Mouse (Mus musculus) liver, embryonic 11.5 days (tissue): Measurements from ENCODE around the gene Rbbp4. TPM values are rescaled to one million over a fixed set of nuclear protein-coding genes. Genes with fewer than 3 reads are reported as not detected.
A peak's percentile ranks its signal among the peaks of the same experiment; 100 is the strongest.

ENCODE experiments used
- ATAC-seq: fragments of 200-750 bp; cut with Nextera tagmentation; replicated peaks from 2 replicates; pipeline ENCODE4 v1.8.0; 2017; ENCODE audit warnings: moderate number of reproducible peaks, mild to moderate bottlenecking, moderate TSS enrichment, moderate library complexity; ENCODE audit not compliant: low FRiP score
- DNase-seq: peaks from one replicate; pipeline ENCODE4 v3.0.0-alpha.2; 2017; ENCODE audit warnings: low spot score
- H3K27ac ChIP-seq: fragments of 300-500 bp; sonication (generic); 2 replicates; pipeline ENCODE4 v1.5.1; 2014; ENCODE audit warnings: mild to moderate bottlenecking, low read depth, low read length, control low read depth
- H3K27me3 ChIP-seq: fragments of 300-500 bp; sonication (generic); replicated peaks from 2 replicates; pipeline ENCODE4 v1.6.1; 2014; ENCODE audit warnings: low read length, mixed read lengths; ENCODE audit not compliant: control insufficient read depth, insufficient read depth
- H3K36me3 ChIP-seq: fragments of 300-500 bp; sonication (generic); 2 replicates; pipeline ENCODE4 v1.6.1; 2014; ENCODE audit warnings: mild to moderate bottlenecking, low read length, moderate library complexity, mixed read lengths; ENCODE audit not compliant: control insufficient read depth, insufficient read depth
- H3K4me1 ChIP-seq: fragments of 300-500 bp; sonication (generic); replicated peaks from 2 replicates; pipeline ENCODE4 v1.6.1; 2014; ENCODE audit warnings: low read length, mixed read lengths; ENCODE audit not compliant: control insufficient read depth, insufficient read depth
- H3K4me2 ChIP-seq: fragments of 300-500 bp; sonication (generic); 2 replicates; pipeline ENCODE4 v1.6.1; 2014; ENCODE audit warnings: mild to moderate bottlenecking, control low read depth, moderate library complexity
- H3K4me3 ChIP-seq: fragments of 300-500 bp; sonication (generic); 2 replicates; pipeline ENCODE4 v1.5.1; 2014; ENCODE audit warnings: low read depth, low read length, control low read depth
- H3K9ac ChIP-seq: fragments of 300-500 bp; sonication (generic); 2 replicates; pipeline ENCODE4 v1.6.1; 2014; ENCODE audit warnings: low read depth, low read length, control low read depth
- H3K9me3 ChIP-seq: fragments of 300-500 bp; sonication (generic); 2 replicates; pipeline ENCODE4 v1.6.1; 2016; ENCODE audit warnings: low read length, inconsistent platforms, mixed read lengths; ENCODE audit not compliant: control insufficient read depth
- WGBS: fragments of 180-500 bp; shearing (Covaris S2); extraction: QIAGEN DNeasy Blood & Tissue Kit; methylation state at CpG from one replicate; pipeline ENCODE4 v1.1.7; 2014; 5-methylcytosine and 5-hydroxymethylcytosine counted together
- polyA plus RNA-seq: library from polyadenylated mRNA; unstranded; fragments of >200 nt; fragmentation: Nextera tagmentation; extraction: Ambion mirVana; gene quantifications from 2 replicates; pipeline ENCODE4 v1.2.1, GENCODE M21; 2014

Gene Rbbp4
- polyA plus RNA-seq, 1 experiment from 2014 or later: 318 TPM

DNA sequence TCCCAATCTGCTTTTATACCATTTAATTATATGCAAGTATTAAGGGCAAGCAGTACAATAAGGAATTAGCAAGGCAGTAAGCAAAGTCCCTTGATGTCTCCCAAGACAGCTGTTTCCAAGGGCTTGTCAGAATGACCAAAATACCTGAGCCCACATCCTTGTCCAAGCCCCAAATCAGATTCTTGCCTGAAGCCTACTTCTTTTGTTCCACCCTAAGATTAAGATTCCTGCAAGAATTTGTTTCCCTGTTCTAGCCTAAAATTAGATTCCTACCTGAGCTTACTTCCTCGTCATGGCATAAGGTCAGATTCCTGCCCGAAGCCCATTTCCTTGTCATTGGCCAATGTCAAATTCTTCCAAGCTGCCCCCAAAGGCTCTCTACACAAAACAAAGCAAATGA, 50.5 kb downstream of the Rbbp4 start:
- no peaks in the 10 kb centered on the region for H3K36me3 ChIP-seq
- ATAC-seq: no peak
- H3K4me1 ChIP-seq: peaks cover 13% of the 10 kb centered on the region
- H3K27me3 ChIP-seq: peaks cover 35% of the 10 kb centered on the region
- no peak overlapping the region for H3K27ac ChIP-seq
- H3K9ac ChIP-seq: no peak overlapping the region
- WGBS: 76% methylated on average over 2 of the region's 2 CpGs
- H3K9me3 ChIP-seq: no peaks in the 10 kb centered on the region
- H3K4me3 ChIP-seq: no peak overlapping the region
- DNase-seq: no peak
- no peak overlapping the region for H3K4me2 ChIP-seq

- no peak for ATAC-seq
- no peaks in the 10 kb centered on the region for H3K9me3 ChIP-seq
- no peak overlapping the region for H3K27ac ChIP-seq
- H3K4me1 ChIP-seq: peaks cover 13% of the 10 kb centered on the region
- H3K36me3 ChIP-seq: no peaks in the 10 kb centered on the region
- no peak overlapping the region for H3K9ac ChIP-seq
- no peak for DNase-seq
- peaks cover 29% of the 10 kb centered on the region for H3K27me3 ChIP-seq
- WGBS: 80% methylated on average over 5 of the region's 5 CpGs
- H3K4me2 ChIP-seq: no peak overlapping the region
- no peak overlapping the region for H3K4me3 ChIP-seq
Observed at GRCm38 (mm10) chr4:129283226-129283625, 51.9 kb downstream of the Rbbp4 start.

DNA sequence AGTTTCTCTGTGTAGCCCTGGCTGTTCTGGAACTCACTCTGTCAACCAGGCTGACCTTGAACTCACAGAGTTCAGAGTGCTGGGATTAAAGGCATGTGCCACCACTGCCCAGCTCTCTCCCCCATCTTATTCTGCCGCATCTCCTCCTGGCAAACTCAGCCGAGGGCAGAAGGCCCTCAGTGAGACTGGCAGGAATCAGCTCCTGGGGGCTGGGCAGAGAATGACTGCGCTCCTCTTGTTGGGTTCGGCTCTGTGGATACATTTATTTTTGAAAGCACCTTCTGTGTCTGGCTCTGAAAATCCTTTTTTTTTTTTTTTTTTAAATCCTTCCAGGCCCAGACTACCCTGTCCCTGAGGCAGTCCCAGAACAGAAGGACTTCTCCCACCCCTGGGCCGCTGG, 52.4 kb downstream of the Rbbp4 start:
- no peak overlapping the region for H3K27ac ChIP-seq
- H3K27me3 ChIP-seq: peaks cover 24% of the 10 kb centered on the region
- H3K4me3 ChIP-seq: no peak overlapping the region
- H3K36me3 ChIP-seq: no peaks in the 10 kb centered on the region
- H3K9me3 ChIP-seq: no peaks in the 10 kb centered on the region
- peaks cover 10% of the 10 kb centered on the region for H3K4me1 ChIP-seq
- DNase-seq (no peak), ATAC-seq (no peak)
- WGBS: 76% methylated on average over 5 of the region's 5 CpGs
- H3K4me2 ChIP-seq: no peak overlapping the region
- no peak overlapping the region for H3K9ac ChIP-seq

- ATAC-seq (peak; percentile 81), DNase-seq (peak; percentile 84)
- Histone ChIP-seq H3K4me3 (no peak overlapping the region), H3K9me3 (no peaks in the 10 kb centered on the region), H3K27ac (no peak overlapping the region), H3K36me3 (no peaks in the 10 kb centered on the region), H3K27me3 (peaks cover 2% of the 10 kb centered on the region; the same call in 1 of the 2 replicates), H3K4me2 (no peak overlapping the region), H3K4me1 (peaks cover 6% of the 10 kb centered on the region; the same call in 1 of the 2 replicates), H3K9ac (no peak overlapping the region)
- under 1% methylated on average over 18 of the region's 18 CpGs for WGBS
Observed at GRCm38 (mm10) chr4:129276453-129276865, 58.7 kb downstream of the Rbbp4 start.

GRCm38 (mm10) chr4:129272756-129273046, 62.5 kb downstream of the Rbbp4 start:
- H3K9me3 ChIP-seq: no peaks in the 10 kb centered on the region
- H3K36me3 ChIP-seq: no peaks in the 10 kb centered on the region
- H3K4me2 ChIP-seq: no peak overlapping the region
- H3K9ac ChIP-seq: no peak overlapping the region
- ATAC-seq: no peak
- 56% methylated on average over 5 of the region's 5 CpGs for WGBS
- DNase-seq: no peak
- H3K27me3 ChIP-seq: peaks cover 2% of the 10 kb centered on the region
- peaks cover 6% of the 10 kb centered on the region; the same call in 1 of the 2 replicates for H3K4me1 ChIP-seq
- H3K27ac ChIP-seq: no peak overlapping the region
- H3K4me3 ChIP-seq: no peak overlapping the region

- H3K9me3 ChIP-seq: no peaks in the 10 kb centered on the region
- ATAC-seq: no peak
- H3K36me3 ChIP-seq: no peaks in the 10 kb centered on the region
- H3K9ac ChIP-seq: no peak overlapping the region
- peaks cover 6% of the 10 kb centered on the region; the same call in 1 of the 2 replicates for H3K4me1 ChIP-seq
- WGBS: 31% methylated on average over 15 of the region's 15 CpGs
- no peak overlapping the region for H3K4me3 ChIP-seq
- no peak for DNase-seq
- H3K4me2 ChIP-seq: no peak overlapping the region
- H3K27ac ChIP-seq: no peak overlapping the region
- peaks cover 2% of the 10 kb centered on the region for H3K27me3 ChIP-seq
Observed at GRCm38 (mm10) chr4:129271991-129272755, 63.0 kb downstream of the Rbbp4 start.

- 48% methylated on average over 1 of the region's 1 CpGs for WGBS
- no peak overlapping the region for H3K4me3 ChIP-seq
- H3K4me2 ChIP-seq: no peak overlapping the region
- ATAC-seq (no peak), DNase-seq (no peak)
- peaks cover 3% of the 10 kb centered on the region for H3K4me1 ChIP-seq
- H3K9ac ChIP-seq: no peak overlapping the region
- no peak overlapping the region for H3K27ac ChIP-seq
- no peaks in the 10 kb centered on the region for H3K36me3 ChIP-seq
- H3K27me3 ChIP-seq: peaks cover 2% of the 10 kb centered on the region
- no peaks in the 10 kb centered on the region for H3K9me3 ChIP-seq
Observed at GRCm38 (mm10) chr4:129268698-129269097, 66.5 kb downstream of the Rbbp4 start.

GRCm38 (mm10) chr4:129266821-129267220, 68.3 kb downstream of the Rbbp4 start:
- Histone ChIP-seq H3K9ac (no peak overlapping the region), H3K36me3 (no peaks in the 10 kb centered on the region), H3K9me3 (no peaks in the 10 kb centered on the region), H3K4me2 (no peak overlapping the region), H3K4me3 (no peak overlapping the region), H3K4me1 (peaks cover 12% of the 10 kb centered on the region), H3K27me3 (no peaks in the 10 kb centered on the region; the same call in 1 of the 2 replicates), H3K27ac (no peak overlapping the region)
- 86% methylated on average over 5 of the region's 5 CpGs for WGBS
- no peak for ATAC-seq
- DNase-seq: no peak

GRCm38 (mm10) chr4:129266191-129266590, 69.0 kb downstream of the Rbbp4 start:
- ATAC-seq (peak; percentile 30; the same call in 1 of the 2 replicates), DNase-seq (no peak)
- H3K27me3 ChIP-seq: no peaks in the 10 kb centered on the region; the same call in 1 of the 2 replicates
- no peaks in the 10 kb centered on the region for H3K36me3 ChIP-seq
- 78% methylated on average over 4 of the region's 4 CpGs for WGBS
- no peak overlapping the region for H3K27ac ChIP-seq
- H3K4me3 ChIP-seq: no peak overlapping the region
- H3K4me2 ChIP-seq: no peak overlapping the region
- no peak overlapping the region for H3K9ac ChIP-seq
- no peaks in the 10 kb centered on the region for H3K9me3 ChIP-seq
- H3K4me1 ChIP-seq: peaks cover 12% of the 10 kb centered on the region
